Mouse (Mus musculus): ENCODE data around the gene Dpp10. TPM values are rescaled to one million over a fixed set of nuclear protein-coding genes. Genes with fewer than 3 reads are reported as not detected.

Gene Dpp10
- polyA plus RNA-seq, 2 experiments, result 0.36 to 0.43 TPM

- TF ChIP-seq POLR2A (IDR thresholded peaks at IDR 0.05; ENCODE audit: borderline replicate concordance, extremely low read depth, insufficient read depth, insufficient read length), result no peak
- Histone ChIP-seq H3K9me3 (ENCODE audit: control insufficient read depth, low read length) (no peaks in the 10 kb centered on the region), H3K4me1 (ENCODE audit: control insufficient read depth, insufficient read depth, low read length) (no peaks in the 10 kb centered on the region), H3K27ac (replicated peaks; ENCODE audit: low read depth, low read length) (no peak overlapping the region), H3K27me3 (ENCODE audit: control insufficient read depth, insufficient read depth, low read length) (no peaks in the 10 kb centered on the region), H3K36me3 (ENCODE audit: control insufficient read depth, insufficient read depth, low read length) (no peaks in the 10 kb centered on the region), H3K9ac (ENCODE audit: low read depth, low read length, severe bottlenecking) (no peak overlapping the region), H3K4me3 (replicated peaks; ENCODE audit: low read length) (no peak overlapping the region), H3K4me2 (replicated peaks; ENCODE audit: low read depth, low read length, severe bottlenecking) (no peak overlapping the region)
- no peak for ATAC-seq (ENCODE audit: low FRiP score, low read depth)
- no peak for DNase-seq (ENCODE audit: low spot score)
- WGBS, result 75% methylated on average over 2 of the region's 2 CpGs
Measured at GRCm38 (mm10) chr1:123923907-123924306, 121.5 kb downstream of the Dpp10 start.

GRCm38 (mm10) chr1:123919606-123920005 is 125.8 kb downstream of the Dpp10 start:
- no peak for TF ChIP-seq POLR2A (IDR thresholded peaks at IDR 0.05; ENCODE audit: borderline replicate concordance, extremely low read depth, insufficient read depth, insufficient read length)
- Histone ChIP-seq H3K9ac (ENCODE audit: low read depth, low read length, severe bottlenecking) (no peak overlapping the region), H3K27ac (replicated peaks; ENCODE audit: low read depth, low read length) (no peak overlapping the region), H3K27me3 (ENCODE audit: control insufficient read depth, insufficient read depth, low read length) (no peaks in the 10 kb centered on the region), H3K4me1 (ENCODE audit: control insufficient read depth, insufficient read depth, low read length) (no peaks in the 10 kb centered on the region), H3K4me2 (replicated peaks; ENCODE audit: low read depth, low read length, severe bottlenecking) (no peak overlapping the region), H3K9me3 (ENCODE audit: control insufficient read depth, low read length) (no peaks in the 10 kb centered on the region), H3K36me3 (ENCODE audit: control insufficient read depth, insufficient read depth, low read length) (no peaks in the 10 kb centered on the region), H3K4me3 (replicated peaks; ENCODE audit: low read length) (no peak overlapping the region)
- DNase-seq (ENCODE audit: low spot score), result no peak
- 87% methylated on average over 1 of the region's 1 CpGs for WGBS
- ATAC-seq (ENCODE audit: low FRiP score, low read depth), result no peak

- 77% methylated on average over 5 of the region's 5 CpGs for WGBS
- no peak overlapping the region for H3K9ac ChIP-seq (ENCODE audit: low read depth, low read length, severe bottlenecking)
Measured at GRCm38 (mm10) chr1:123902628-123903027, 142.7 kb downstream of the Dpp10 start.

GRCm38 (mm10) chr1:123901218-123901617 is 144.1 kb downstream of the Dpp10 start:
- no peak for TF ChIP-seq POLR2A (IDR thresholded peaks at IDR 0.05; ENCODE audit: borderline replicate concordance, extremely low read depth, insufficient read depth, insufficient read length)
- Histone ChIP-seq H3K9me3 (ENCODE audit: control insufficient read depth, low read length) (no peaks in the 10 kb centered on the region), H3K36me3 (ENCODE audit: control insufficient read depth, insufficient read depth, low read length) (no peaks in the 10 kb centered on the region), H3K4me3 (replicated peaks; ENCODE audit: low read length) (no peak overlapping the region), H3K9ac (ENCODE audit: low read depth, low read length, severe bottlenecking) (no peak overlapping the region), H3K27ac (replicated peaks; ENCODE audit: low read depth, low read length) (no peak overlapping the region), H3K4me2 (replicated peaks; ENCODE audit: low read depth, low read length, severe bottlenecking) (no peak overlapping the region), H3K27me3 (ENCODE audit: control insufficient read depth, insufficient read depth, low read length) (no peaks in the 10 kb centered on the region), H3K4me1 (ENCODE audit: control insufficient read depth, insufficient read depth, low read length) (no peaks in the 10 kb centered on the region)
- DNase-seq (ENCODE audit: low spot score), result no peak
- ATAC-seq (ENCODE audit: low FRiP score, low read depth), result no peak
- WGBS, result 55% methylated on average over 4 of the region's 4 CpGs

More at GRCm38 (mm10) chr1:123902628-123903027, 142.7 kb downstream of the Dpp10 start:
- Histone ChIP-seq H3K4me2 (replicated peaks; ENCODE audit: low read depth, low read length, severe bottlenecking) (no peak overlapping the region), H3K27ac (replicated peaks; ENCODE audit: low read depth, low read length) (no peak overlapping the region), H3K4me1 (ENCODE audit: control insufficient read depth, insufficient read depth, low read length) (no peaks in the 10 kb centered on the region), H3K36me3 (ENCODE audit: control insufficient read depth, insufficient read depth, low read length) (no peaks in the 10 kb centered on the region), H3K4me3 (replicated peaks; ENCODE audit: low read length) (no peak overlapping the region), H3K27me3 (ENCODE audit: control insufficient read depth, insufficient read depth, low read length) (no peaks in the 10 kb centered on the region), H3K9me3 (ENCODE audit: control insufficient read depth, low read length) (no peaks in the 10 kb centered on the region)
- ATAC-seq (ENCODE audit: low FRiP score, low read depth) (no peak), DNase-seq (ENCODE audit: low spot score) (no peak)
- TF ChIP-seq POLR2A (IDR thresholded peaks at IDR 0.05; ENCODE audit: borderline replicate concordance, extremely low read depth, insufficient read depth, insufficient read length), result no peak

GRCm38 (mm10) chr1:123887243-123887642 is 158.1 kb downstream of the Dpp10 start:
- Histone ChIP-seq H3K4me3 (replicated peaks; ENCODE audit: low read length) (no peak overlapping the region), H3K9ac (ENCODE audit: low read depth, low read length, severe bottlenecking) (no peak overlapping the region), H3K36me3 (ENCODE audit: control insufficient read depth, insufficient read depth, low read length) (no peaks in the 10 kb centered on the region), H3K27me3 (ENCODE audit: control insufficient read depth, insufficient read depth, low read length) (no peaks in the 10 kb centered on the region), H3K4me1 (ENCODE audit: control insufficient read depth, insufficient read depth, low read length) (no peaks in the 10 kb centered on the region), H3K4me2 (replicated peaks; ENCODE audit: low read depth, low read length, severe bottlenecking) (no peak overlapping the region), H3K27ac (replicated peaks; ENCODE audit: low read depth, low read length) (no peak overlapping the region), H3K9me3 (ENCODE audit: control insufficient read depth, low read length) (no peaks in the 10 kb centered on the region)
- DNase-seq (ENCODE audit: low spot score) (no peak), ATAC-seq (ENCODE audit: low FRiP score, low read depth) (no peak)
- no peak for TF ChIP-seq POLR2A (IDR thresholded peaks at IDR 0.05; ENCODE audit: borderline replicate concordance, extremely low read depth, insufficient read depth, insufficient read length)
- WGBS, result 50% methylated on average over 1 of the region's 1 CpGs

GRCm38 (mm10) chr1:123846881-123847280 is 198.5 kb downstream of the Dpp10 start:
- H3K36me3 ChIP-seq (ENCODE audit: control insufficient read depth, insufficient read depth, low read length), result no peaks in the 10 kb centered on the region
- H3K4me2 ChIP-seq (replicated peaks; ENCODE audit: low read depth, low read length, severe bottlenecking), result no peak overlapping the region
- DNase-seq (ENCODE audit: low spot score) (no peak), ATAC-seq (ENCODE audit: low FRiP score, low read depth) (no peak)
- no peak overlapping the region for H3K27ac ChIP-seq (replicated peaks; ENCODE audit: low read depth, low read length)
- WGBS, result 84% methylated on average over 3 of the region's 3 CpGs
- no peaks in the 10 kb centered on the region for H3K4me1 ChIP-seq (ENCODE audit: control insufficient read depth, insufficient read depth, low read length)
- no peaks in the 10 kb centered on the region for H3K9me3 ChIP-seq (ENCODE audit: control insufficient read depth, low read length)
- H3K4me3 ChIP-seq (replicated peaks; ENCODE audit: low read length), result no peak overlapping the region
- no peaks in the 10 kb centered on the region for H3K27me3 ChIP-seq (ENCODE audit: control insufficient read depth, insufficient read depth, low read length)
- no peak overlapping the region for H3K9ac ChIP-seq (ENCODE audit: low read depth, low read length, severe bottlenecking)
- TF ChIP-seq POLR2A (IDR thresholded peaks at IDR 0.05; ENCODE audit: borderline replicate concordance, extremely low read depth, insufficient read depth, insufficient read length), result no peak
